ENCODE assay signal across 8 mouse cellular contexts in genomic region chr7:137313904-137314691, GRCm38 (mm10). TPM values are rescaled to one million over a fixed set of nuclear protein-coding genes. Genes with fewer than 3 reads are reported as not detected.
DNase-seq lines count a peak whose midpoint lies in the region; ATAC-seq and TF ChIP-seq lines count a peak whose summit lies in the region.

Gene Ebf3, minus strand, starts transcription at chr7:137314445.

- WGBS in forebrain, embryonic 11.5 days: under 1% methylated on average over 106 of the region's 127 CpGs
- 2% methylated on average over 126 of the region's 127 CpGs for WGBS in limb, embryonic 10.5 days
- WGBS in midbrain, embryonic 11.5 days: under 1% methylated on average over 100 of the region's 127 CpGs
- under 1% methylated on average over 87 of the region's 127 CpGs for WGBS in stomach, postnatal 0 days

- peak within 1 kb of the TSS; percentile 12; the same call in 1 of the 2 replicates for H3K27ac ChIP-seq in forebrain, embryonic 11.5 days (ENCODE audit: low read depth, low read length)
- H3K27ac ChIP-seq in limb, embryonic 10.5 days: peak within 1 kb of the TSS; percentile 90
- H3K27ac ChIP-seq in midbrain, embryonic 11.5 days (ENCODE audit: low read depth, low read length): peak within 1 kb of the TSS; percentile 89
- H3K27ac ChIP-seq in stomach, postnatal 0 days (replicated peaks): peak within 1 kb of the TSS; percentile 45; the same call in 1 of the 2 replicates

- peaks cover 82% of the 10 kb centered on the region for H3K27me3 ChIP-seq in forebrain, embryonic 11.5 days (ENCODE audit: control insufficient read depth, insufficient read depth, low read length)
- peaks cover 82% of the 10 kb centered on the region for H3K27me3 ChIP-seq in limb, embryonic 10.5 days (ENCODE audit: low read depth, poor library complexity, severe bottlenecking)
- H3K27me3 ChIP-seq in midbrain, embryonic 11.5 days (ENCODE audit: control insufficient read depth, insufficient read depth, low read length): peaks cover 72% of the 10 kb centered on the region
- H3K27me3 ChIP-seq in stomach, postnatal 0 days (ENCODE audit: control insufficient read depth, insufficient read depth, low read length): peaks cover 41% of the 10 kb centered on the region

- H3K4me2 ChIP-seq in forebrain, embryonic 11.5 days (ENCODE audit: low read depth, low read length, severe bottlenecking): peak within 1 kb of the TSS; percentile 86
- H3K4me2 ChIP-seq in midbrain, embryonic 11.5 days: peak within 1 kb of the TSS; percentile 82
- peak within 1 kb of the TSS; percentile 84 for H3K4me2 ChIP-seq in stomach, postnatal 0 days (replicated peaks; ENCODE audit: low read depth)

- H3K4me1 ChIP-seq in forebrain, embryonic 11.5 days (replicated peaks; ENCODE audit: control insufficient read depth, insufficient read depth, low read length): peaks cover 46% of the 10 kb centered on the region
- peaks cover 95% of the 10 kb centered on the region for H3K4me1 ChIP-seq in limb, embryonic 10.5 days
- peaks cover 52% of the 10 kb centered on the region for H3K4me1 ChIP-seq in midbrain, embryonic 11.5 days (ENCODE audit: control insufficient read depth, insufficient read depth, low read length)
- H3K4me1 ChIP-seq in stomach, postnatal 0 days (replicated peaks; ENCODE audit: control insufficient read depth, insufficient read depth): no peaks in the 10 kb centered on the region; the same call in 1 of the 2 replicates

- H3K4me3 ChIP-seq in forebrain, embryonic 11.5 days (ENCODE audit: low read depth, low read length): peak within 1 kb of the TSS; percentile 54
- peak within 1 kb of the TSS; percentile 84 for H3K4me3 ChIP-seq in limb, embryonic 10.5 days
- peak within 1 kb of the TSS; percentile 74 for H3K4me3 ChIP-seq in midbrain, embryonic 11.5 days (ENCODE audit: low read depth, low read length)
- peak within 1 kb of the TSS; percentile 59 for H3K4me3 ChIP-seq in stomach, postnatal 0 days (ENCODE audit: low read depth, low read length)

- intact Hi-C loops in heart, postnatal 14 days (cut with DNase I): loop anchor here (5.0 to 10.0 kb wide), 2 partner anchors 249 to 467 kb away; no protein-coding TSS in a partner anchor

- TF ChIP-seq EP300 in stomach, postnatal 0 days (optimal IDR thresholded peaks at IDR 0.05): no peak

- ATAC-seq in forebrain, embryonic 11.5 days (replicated peaks; ENCODE audit: low FRiP score): peak; percentile 76
- ATAC-seq in midbrain, embryonic 11.5 days (ENCODE audit: low FRiP score): peak; percentile 76
- ATAC-seq in stomach, postnatal 0 days (ENCODE audit: low FRiP score, low TSS enrichment): peak; percentile 81
- ATAC-seq in monocyte, adult 5-6 weeks (replicated peaks; ENCODE audit: insufficient number of reproducible peaks, low FRiP score, low TSS enrichment, poor library complexity, severe bottlenecking): no peak

- DNase-seq in 3T3-L1 (ENCODE audit: low read depth, low spot score) (peak; percentile 81), R1 (ENCODE audit: low read depth, low spot score) (peak; percentile 82)
- DNase-seq in forebrain, embryonic 11.5 days (ENCODE audit: low spot score): peak; percentile 93
- DNase-seq in heart, postnatal 14 days: peak; percentile 93 to 95
- peak; percentile 94 for DNase-seq in limb, embryonic 10.5 days (ENCODE audit: low spot score)
- DNase-seq in midbrain, embryonic 11.5 days (ENCODE audit: low spot score, missing footprints): peak; percentile 98
- peak; percentile 82 for DNase-seq in stomach, postnatal 0 days (ENCODE audit: low spot score)

- H3K9me3 ChIP-seq in forebrain, embryonic 11.5 days (ENCODE audit: control insufficient read depth, low read length): no peaks in the 10 kb centered on the region
- no peaks in the 10 kb centered on the region for H3K9me3 ChIP-seq in limb, embryonic 10.5 days (replicated peaks)
- H3K9me3 ChIP-seq in midbrain, embryonic 11.5 days (ENCODE audit: control insufficient read depth, low read length): no peaks in the 10 kb centered on the region
- no peaks in the 10 kb centered on the region for H3K9me3 ChIP-seq in stomach, postnatal 0 days (ENCODE audit: control insufficient read depth, low read length)

- no peaks in the 10 kb centered on the region for H3K36me3 ChIP-seq in forebrain, embryonic 11.5 days (ENCODE audit: control insufficient read depth, insufficient read depth, low read length)
- peaks cover 3% of the 10 kb centered on the region; the same call in 1 of the 2 replicates for H3K36me3 ChIP-seq in limb, embryonic 10.5 days
- no peaks in the 10 kb centered on the region for H3K36me3 ChIP-seq in midbrain, embryonic 11.5 days (ENCODE audit: control insufficient read depth, insufficient read depth, low read length)
- H3K36me3 ChIP-seq in stomach, postnatal 0 days (ENCODE audit: control insufficient read depth, insufficient read depth, low read length): no peaks in the 10 kb centered on the region

- peak within 1 kb of the TSS; percentile 62 for H3K9ac ChIP-seq in forebrain, embryonic 11.5 days (ENCODE audit: low read length)
- H3K9ac ChIP-seq in midbrain, embryonic 11.5 days (ENCODE audit: low read length): peak within 1 kb of the TSS; percentile 85
- H3K9ac ChIP-seq in stomach, postnatal 0 days (ENCODE audit: low read length): peak within 1 kb of the TSS; percentile 61

- no peak for TF ChIP-seq CTCF in stomach, postnatal 0 days (IDR thresholded peaks at IDR 0.05; ENCODE audit: low read depth)

RNA-seq across cellular contexts. Expression of gene Ebf3, which starts in this region (rescaled TPM):
- polyA plus RNA-seq in forebrain, embryonic 11.5 days (2014; fragmentation: Nextera tagmentation; extraction: Ambion mirVana): 2.9 and 3.6 TPM in 2 replicates
- total RNA-seq in heart, postnatal 14 days (2021): 10 to 100 TPM; 13.2 to 15.2 TPM
- polyA plus RNA-seq in limb, embryonic 10.5 days (2016; fragmentation: Nextera tagmentation; extraction: Ambion mirVana): 3.1 and 6.3 TPM in 2 replicates
- polyA plus RNA-seq in midbrain, embryonic 11.5 days (2014; fragmentation: Nextera tagmentation; extraction: Ambion mirVana): 11.2 and 12.7 TPM in 2 replicates
- polyA plus RNA-seq in stomach, postnatal 0 days (2015; fragmentation: Nextera tagmentation; extraction: Ambion mirVana): 0.58 and 0.65 TPM in 2 replicates
- total RNA-seq in monocyte, adult 5-6 weeks (2017): not detected in 3 replicates

Comparison
In these comparisons a context has a peak if more than half of its experiments do, and no peak if none do; other contexts are left out.
1. RNA of gene Ebf3 (total RNA-seq): 13.2 to 15.2 TPM in heart, postnatal 14 days; not detected in monocyte, adult 5-6 weeks; every median in the first group is over 10 times any median in the second.
2. Peak in DNase-seq, ATAC-seq, H3K4me3 ChIP-seq, H3K27ac ChIP-seq, H3K9ac ChIP-seq and H3K4me2 ChIP-seq in stomach, postnatal 0 days; RNA of the gene not detected or under 1 TPM.
3. H3K27ac ChIP-seq: peak in every context shown above with its lines; median percentile 90 in limb, embryonic 10.5 days; 89 in midbrain, embryonic 11.5 days; 45 in stomach, postnatal 0 days; 12 in forebrain, embryonic 11.5 days.
4. Peak in every context shown above with its lines, with median percentiles within 50 percentile points of each other: DNase-seq, H3K4me2 ChIP-seq, H3K4me3 ChIP-seq and H3K9ac ChIP-seq.